Comparison of ENCODE assay signal across 18 mouse cellular contexts in genomic region chr1:72312701-72313398, GRCm38 (mm10). TPM values are rescaled to one million over a fixed set of nuclear protein-coding genes. Genes with fewer than 3 reads are reported as not detected.
"Had no signal": no experiment of that assay in that cellular context is flagged by ENCODE, and none has a peak within 500 bp of the region (broad histone marks: within the 10 kb centered on the region; RNA-seq: fewer than 3 reads in every experiment).

No protein-coding gene starts in this region.

- H3K9ac ChIP-seq: liver, postnatal 0 days; lung, embryonic 15.5 days; midbrain, embryonic 12.5 days; midbrain, embryonic 15.5 days; neural tube, embryonic 12.5 days; stomach, embryonic 15.5 days had no signal

- ATAC-seq: liver, postnatal 0 days; lung, postnatal 0 days; midbrain, embryonic 15.5 days had no signal

- H3K36me3 ChIP-seq: lung, embryonic 15.5 days; midbrain, embryonic 15.5 days had no signal

- H3K27ac ChIP-seq: lung, embryonic 15.5 days; macrophage; midbrain, embryonic 12.5 days; midbrain, embryonic 15.5 days; neural tube, embryonic 12.5 days; stomach, embryonic 15.5 days; stomach, postnatal 0 days had no signal

- H3K4me3 ChIP-seq: lung, embryonic 15.5 days; megakaryocyte, embryonic 14.5 days; midbrain, embryonic 12.5 days; midbrain, embryonic 15.5 days; neural tube, embryonic 12.5 days; stomach, embryonic 15.5 days had no signal

- DNase-seq: liver, postnatal 0 days; lung, adult 2 months; lung, postnatal 14 days; right cerebral cortex, postnatal 14 days; thymus, postnatal 14 days; thymus, postnatal 36 days had no signal

- H3K4me2 ChIP-seq: lung, embryonic 15.5 days; midbrain, embryonic 12.5 days; midbrain, embryonic 15.5 days; neural tube, embryonic 12.5 days; stomach, embryonic 15.5 days had no signal

- H3K27me3 ChIP-seq: lung, embryonic 15.5 days; megakaryocyte, embryonic 14.5 days; midbrain, embryonic 12.5 days; midbrain, embryonic 15.5 days; neural tube, embryonic 12.5 days; stomach, embryonic 15.5 days had no signal

- H3K9me3 ChIP-seq: lung, embryonic 15.5 days; megakaryocyte, embryonic 14.5 days; midbrain, embryonic 12.5 days; midbrain, embryonic 15.5 days; neural tube, embryonic 12.5 days; stomach, embryonic 15.5 days had no signal

RNA-seq across cellular contexts. Expression of gene Tmem169, which starts 28.7 kb away (rescaled TPM):
- total RNA-seq: megakaryocyte progenitor cell, adult 5-6 weeks; monocyte, adult 5-6 weeks had no signal
- polyA plus RNA-seq: macrophage; spleen, adult 2 months had no signal
